Mouse (Mus musculus): ENCODE results near the gene Tcf7l2.

Gene Tcf7l2

GRCm38 (mm10) chr19:55741439-55741928, at the start of gene Tcf7l2:
Gene Tcf7l2 (plus strand): TSS chr19:55741820.
- peak; percentile 89 to 91 for DNase-seq

GRCm38 (mm10) chr19:55694651-55695050, 47.0 kb upstream of the Tcf7l2 start:
- DNase-seq, result no peak

GRCm38 (mm10) chr19:55695418-55695817, 46.2 kb upstream of the Tcf7l2 start:
- no peak for DNase-seq

GRCm38 (mm10) chr19:55698892-55699291, 42.7 kb upstream of the Tcf7l2 start:
- no peak for DNase-seq

GRCm38 (mm10) chr19:55700214-55700568, 41.4 kb upstream of the Tcf7l2 start:
- no peak for DNase-seq

GRCm38 (mm10) chr19:55700569-55701282, 40.9 kb upstream of the Tcf7l2 start:
- peak; percentile 35 to 40 for DNase-seq

GRCm38 (mm10) chr19:55701283-55701633, 40.4 kb upstream of the Tcf7l2 start:
- DNase-seq, result no peak

GRCm38 (mm10) chr19:55702081-55702480, 39.5 kb upstream of the Tcf7l2 start:
- DNase-seq, result no peak

GRCm38 (mm10) chr19:55702716-55703115, 38.9 kb upstream of the Tcf7l2 start:
- peak in 1 of 2 experiments; percentile 4 for DNase-seq

- DNase-seq, result no peak
These were observed 37.5 kb upstream of the Tcf7l2 start for GRCm38 (mm10) chr19:55704071-55704470.

- no peak for DNase-seq
These were observed 35.3 kb upstream of the Tcf7l2 start for GRCm38 (mm10) chr19:55706300-55706699.

GRCm38 (mm10) chr19:55706806-55707205, 34.8 kb upstream of the Tcf7l2 start:
- no peak for DNase-seq

- no peak for DNase-seq
These were observed 33.5 kb upstream of the Tcf7l2 start for GRCm38 (mm10) chr19:55708031-55708554.

GRCm38 (mm10) chr19:55710841-55711240, 30.8 kb upstream of the Tcf7l2 start:
- no peak for DNase-seq

GRCm38 (mm10) chr19:55711701-55712100, 29.9 kb upstream of the Tcf7l2 start:
- DNase-seq, result no peak

GRCm38 (mm10) chr19:55712678-55713077, 28.9 kb upstream of the Tcf7l2 start:
- no peak for DNase-seq

GRCm38 (mm10) chr19:55714015-55714414, 27.6 kb upstream of the Tcf7l2 start:
- peak; percentile 19 to 27 for DNase-seq

- DNase-seq, result no peak
These were observed 27.0 kb upstream of the Tcf7l2 start for GRCm38 (mm10) chr19:55714665-55715064.

- DNase-seq, result peak in 1 of 2 experiments; percentile 9
These were observed 22.5 kb upstream of the Tcf7l2 start for GRCm38 (mm10) chr19:55719083-55719482.

- DNase-seq, result no peak
These were observed 21.9 kb upstream of the Tcf7l2 start for GRCm38 (mm10) chr19:55719524-55720408.

- no peak for DNase-seq
These were observed 21.1 kb upstream of the Tcf7l2 start for GRCm38 (mm10) chr19:55720409-55721092.

- DNase-seq, result no peak
These were observed 19.2 kb upstream of the Tcf7l2 start for GRCm38 (mm10) chr19:55722376-55722775.

- DNase-seq, result no peak
These were observed 12.2 kb upstream of the Tcf7l2 start for GRCm38 (mm10) chr19:55729376-55729775.
